17 mouse cellular contexts compared by ENCODE assay signal in the genomic region with DNA sequence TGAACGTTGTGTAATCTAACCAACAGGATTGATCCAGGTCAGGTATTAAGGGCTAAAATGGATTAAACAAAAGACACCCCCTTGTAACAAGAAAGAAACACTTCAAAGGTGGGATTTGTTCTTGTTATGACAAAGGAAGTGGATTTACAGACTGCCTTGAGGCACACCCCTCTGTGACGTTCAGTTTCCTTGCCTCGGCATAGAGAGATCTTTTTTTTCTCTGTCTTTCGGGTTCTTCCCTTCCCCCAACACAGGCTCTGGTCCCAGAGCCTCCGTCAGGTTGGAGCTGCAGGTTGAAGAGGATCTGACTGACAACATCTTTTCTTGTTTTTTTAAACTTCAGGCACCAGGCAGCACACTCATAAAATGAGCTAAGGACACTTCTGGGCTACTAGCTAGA.
DNase-seq lines count a peak whose midpoint lies in the region; ATAC-seq and TF ChIP-seq lines count a peak whose summit lies in the region.
"Had no signal": no experiment of that assay in that cellular context is flagged by ENCODE, and none has a peak within 500 bp of the region (broad histone marks: within the 10 kb centered on the region; RNA-seq: fewer than 3 reads in every experiment).

No protein-coding gene starts in this region.

- TF ChIP-seq CTCF in brain, embryonic 14.5 days (IDR thresholded peaks at IDR 0.05; ENCODE audit: borderline replicate concordance, extremely low read depth, insufficient read depth, insufficient read length): no peak

- 14% methylated on average over 5 of the region's 5 CpGs for WGBS in forebrain, embryonic 16.5 days
- 15% methylated on average over 5 of the region's 5 CpGs for WGBS in forebrain, embryonic 15.5 days
- 62% methylated on average over 5 of the region's 5 CpGs for WGBS in hindbrain, embryonic 11.5 days

- H3K4me2 ChIP-seq in forebrain, embryonic 16.5 days (ENCODE audit: low read length): no peak overlapping the region
- H3K4me2 ChIP-seq in forebrain, embryonic 15.5 days (replicated peaks): no peak overlapping the region
- no peak overlapping the region for H3K4me2 ChIP-seq in hindbrain, embryonic 11.5 days (replicated peaks; ENCODE audit: low read depth, low read length)
- H3K4me2 ChIP-seq: limb, embryonic 15.5 days had no signal

- 0 out of 2 replicates have a peak overlapping the region, but pooled peaks have one; percentile 11 for H3K9ac ChIP-seq in forebrain, embryonic 16.5 days (replicated peaks; ENCODE audit: low read depth, low read length)
- H3K9ac ChIP-seq in forebrain, embryonic 15.5 days (replicated peaks): no peak overlapping the region
- no peak overlapping the region for H3K9ac ChIP-seq in hindbrain, embryonic 11.5 days (ENCODE audit: low read depth, low read length)
- H3K9ac ChIP-seq: limb, embryonic 15.5 days had no signal

- no peak for TF ChIP-seq POLR2A in brain, embryonic 14.5 days (IDR thresholded peaks at IDR 0.05; ENCODE audit: borderline replicate concordance, extremely low read depth, insufficient read depth, insufficient read length, poor library complexity, severe bottlenecking)

- H3K27me3 ChIP-seq in forebrain, embryonic 16.5 days (replicated peaks; ENCODE audit: control insufficient read depth, insufficient read depth, low read length): no peaks in the 10 kb centered on the region
- H3K27me3 ChIP-seq in forebrain, embryonic 15.5 days: peaks cover 2% of the 10 kb centered on the region; the same call in 1 of the 2 replicates
- H3K27me3 ChIP-seq in hindbrain, embryonic 11.5 days (ENCODE audit: control insufficient read depth, insufficient read depth, low read length): no peaks in the 10 kb centered on the region
- H3K27me3 ChIP-seq: limb, embryonic 15.5 days had no signal

- H3K27ac ChIP-seq in forebrain, embryonic 16.5 days (ENCODE audit: low read length): no peak overlapping the region
- no peak overlapping the region for H3K27ac ChIP-seq in forebrain, embryonic 15.5 days (replicated peaks)
- H3K27ac ChIP-seq in hindbrain, embryonic 11.5 days (ENCODE audit: low read depth, low read length): no peak overlapping the region
- H3K27ac ChIP-seq: forebrain, embryonic 10.5 days; hindbrain, postnatal 0 days; limb, embryonic 15.5 days had no signal

- no peaks in the 10 kb centered on the region for H3K36me3 ChIP-seq in forebrain, embryonic 16.5 days (ENCODE audit: control insufficient read depth, insufficient read depth)
- H3K36me3 ChIP-seq in forebrain, embryonic 15.5 days: no peaks in the 10 kb centered on the region
- H3K36me3 ChIP-seq in hindbrain, embryonic 11.5 days (ENCODE audit: control insufficient read depth, insufficient read depth, low read length): no peaks in the 10 kb centered on the region
- H3K36me3 ChIP-seq: forebrain, embryonic 10.5 days; limb, embryonic 15.5 days had no signal

- peaks cover 7% of the 10 kb centered on the region; the same call in 1 of the 2 replicates for H3K4me1 ChIP-seq in forebrain, embryonic 16.5 days (replicated peaks; ENCODE audit: control insufficient read depth, insufficient read depth, low read length)
- H3K4me1 ChIP-seq in forebrain, embryonic 15.5 days: no peaks in the 10 kb centered on the region
- H3K4me1 ChIP-seq in hindbrain, embryonic 11.5 days (replicated peaks; ENCODE audit: control insufficient read depth, insufficient read depth, low read length): no peaks in the 10 kb centered on the region
- H3K4me1 ChIP-seq: limb, embryonic 15.5 days had no signal

- no peaks in the 10 kb centered on the region for H3K9me3 ChIP-seq in forebrain, embryonic 16.5 days (ENCODE audit: control insufficient read depth, low read length)
- no peaks in the 10 kb centered on the region for H3K9me3 ChIP-seq in forebrain, embryonic 15.5 days
- H3K9me3 ChIP-seq in hindbrain, embryonic 11.5 days (ENCODE audit: control insufficient read depth, low read length): no peaks in the 10 kb centered on the region
- H3K9me3 ChIP-seq: forebrain, embryonic 10.5 days; limb, embryonic 15.5 days had no signal

- peak; percentile 32 for DNase-seq in brain, embryonic 14.5 days (ENCODE audit: low read depth)
- peak; percentile 80 for DNase-seq in naive thymus-derived CD4-positive, alpha-beta T cell, adult 2 months (ENCODE audit: low read depth)
- peak; percentile 45 for DNase-seq in thymus, postnatal 4 days
- no peak for DNase-seq in hindbrain, embryonic 11.5 days (ENCODE audit: low spot score)
- DNase-seq in liver: no peak
- DNase-seq in ovary, postnatal 14 days (ENCODE audit: low spot score): no peak
- DNase-seq: adrenal gland, adult 8-10 months; cerebellum, postnatal 25 days; gastrocnemius, postnatal 25 days; kidney, adult 2 months; kidney, postnatal 10 days had no signal

- no peak overlapping the region for H3K4me3 ChIP-seq in forebrain, embryonic 16.5 days (replicated peaks; ENCODE audit: low read length)
- no peak overlapping the region for H3K4me3 ChIP-seq in forebrain, embryonic 15.5 days
- no peak overlapping the region for H3K4me3 ChIP-seq in hindbrain, embryonic 11.5 days (ENCODE audit: low read depth, low read length)
- H3K4me3 ChIP-seq: forebrain, embryonic 10.5 days; limb, embryonic 15.5 days had no signal

- no peak for ATAC-seq in forebrain, embryonic 16.5 days
- ATAC-seq in forebrain, embryonic 15.5 days (replicated peaks): no peak
- no peak for ATAC-seq in hindbrain, embryonic 11.5 days (ENCODE audit: low FRiP score)
- ATAC-seq: lung, postnatal 0 days had no signal

Comparison
In these comparisons a context has a peak if more than half of its experiments do, and no peak if none do; other contexts are left out.
1. DNase-seq: peak in brain, embryonic 14.5 days (single experiment), naive thymus-derived CD4-positive, alpha-beta T cell, adult 2 months (single experiment) and thymus, postnatal 4 days (single experiment); none in hindbrain, embryonic 11.5 days (single experiment), liver (single experiment) and ovary, postnatal 14 days (single experiment).